Mouse (Mus musculus) retina, postnatal 1 day (tissue): ENCODE results near the gene Olfr65.

Experiments used
- DNase-seq: peaks from one replicate; pipeline ENCODE4 v3.0.0-alpha.2; 2012

Gene Olfr65

GRCm38 (mm10) chr7:103903187-103903586, at the start of gene Olfr65:
TSS of gene Olfr65 (plus strand) at chr7:103903487.
- no peak for DNase-seq

- DNase-seq = no peak
Measured at GRCm38 (mm10) chr7:103854669-103855068, 48.6 kb upstream of the Olfr65 start.

GRCm38 (mm10) chr7:103859076-103859475, 44.2 kb upstream of the Olfr65 start:
- DNase-seq = no peak

GRCm38 (mm10) chr7:103860855-103861254, 42.4 kb upstream of the Olfr65 start:
- no peak for DNase-seq

DNA sequence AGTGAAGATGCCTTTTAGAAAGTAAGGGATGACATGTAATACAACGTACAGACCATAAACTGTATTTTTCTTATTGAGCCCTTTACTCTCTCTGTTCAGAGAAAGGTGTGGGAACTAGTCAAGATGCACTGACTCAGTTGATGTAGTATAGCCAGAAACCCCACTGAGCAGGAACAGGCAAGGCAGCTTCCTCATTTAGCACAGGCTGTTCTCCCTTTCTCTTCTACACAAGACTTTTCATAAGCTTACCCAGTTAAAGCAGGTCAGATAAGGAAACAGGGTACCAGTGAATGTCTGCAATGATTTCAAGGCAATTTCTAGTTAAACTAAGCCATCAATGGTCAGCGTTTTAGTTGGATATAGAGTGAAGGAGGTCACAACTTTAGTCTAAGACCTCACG, 41.8 kb upstream of the Olfr65 start:
- no peak for DNase-seq

GRCm38 (mm10) chr7:103865716-103866115, 37.6 kb upstream of the Olfr65 start:
- DNase-seq = no peak

DNA sequence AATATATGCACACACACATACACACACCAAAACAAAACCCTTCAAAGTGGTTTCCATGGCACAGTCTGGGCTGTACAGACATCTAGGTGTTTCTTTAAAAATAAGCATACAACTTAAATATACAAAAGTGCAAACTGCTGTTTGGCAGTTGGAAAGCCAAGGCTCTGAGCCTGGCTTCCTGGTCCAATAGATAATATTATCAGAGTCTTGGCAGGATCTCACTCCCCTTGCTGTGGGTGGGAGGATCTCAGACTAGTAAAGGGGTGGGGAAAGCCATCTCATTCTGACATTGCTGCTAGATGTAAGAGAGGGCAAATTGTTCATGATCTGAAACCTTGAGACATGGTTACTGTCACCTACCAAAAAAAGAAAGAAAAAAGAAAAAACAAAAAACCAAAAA, 32.6 kb upstream of the Olfr65 start:
- DNase-seq = no peak

DNA sequence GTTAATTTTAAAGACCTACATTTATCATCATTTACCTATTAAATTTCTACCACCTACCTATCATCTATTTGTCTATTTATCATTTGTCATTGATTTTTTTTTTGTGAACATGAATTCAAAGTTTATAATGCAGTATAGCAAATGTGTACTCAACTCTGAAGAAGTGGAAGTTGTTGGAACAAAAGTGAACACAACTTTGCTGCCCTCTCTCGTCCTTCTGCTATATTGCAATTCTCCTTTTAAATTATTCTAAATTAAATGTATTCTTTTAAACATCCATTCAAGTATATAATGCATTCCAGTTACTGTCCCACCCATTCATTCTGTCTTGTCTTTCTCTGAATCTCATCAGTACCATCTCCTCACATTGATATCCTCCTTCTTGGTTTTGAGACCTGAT, 30.2 kb upstream of the Olfr65 start:
- no peak for DNase-seq

DNA sequence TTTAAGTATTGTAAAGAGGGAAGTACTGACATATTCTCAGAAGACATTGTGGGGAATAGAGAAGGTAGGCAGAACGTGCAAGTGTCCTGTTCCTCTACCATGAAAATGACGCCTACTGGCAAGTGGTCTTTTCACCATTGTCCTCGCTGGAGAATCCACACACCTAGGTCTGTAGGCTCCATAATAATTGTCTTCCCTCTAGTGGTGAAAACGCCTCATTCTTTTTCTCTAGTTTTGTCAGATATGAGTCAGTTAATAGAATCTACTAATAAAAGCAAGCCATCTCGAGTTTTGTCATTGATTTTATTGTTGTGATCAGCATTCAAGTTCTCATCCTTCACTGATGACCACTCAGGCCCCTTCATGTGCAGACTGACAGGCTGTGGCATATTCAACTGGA, 28.8 kb upstream of the Olfr65 start:
- DNase-seq = no peak

GRCm38 (mm10) chr7:103877093-103877492, 26.2 kb upstream of the Olfr65 start:
- DNase-seq = no peak

DNA sequence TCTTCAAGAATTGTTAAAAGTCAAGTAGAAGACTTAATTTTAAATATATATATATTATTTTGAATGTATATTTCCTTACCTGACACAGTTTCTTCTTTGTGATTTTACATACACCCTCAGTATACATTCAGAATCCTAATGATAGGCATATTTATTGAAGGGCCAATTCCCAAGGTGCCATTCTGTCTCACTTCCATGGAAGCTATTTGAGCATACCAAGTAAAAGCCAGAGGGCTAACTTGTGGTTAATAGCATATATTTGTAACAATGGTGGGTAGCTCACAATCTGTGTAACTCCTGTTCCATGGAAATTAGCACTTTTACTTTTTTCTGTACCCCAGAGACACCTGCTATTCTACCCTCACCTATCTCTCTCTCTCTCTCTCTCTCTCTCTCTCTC, 17.1 kb upstream of the Olfr65 start, which contains the start of gene Olfr66:
Gene Olfr66, minus strand, starts transcription at position 101 of the 400 bp plus-strand sequence.
- no peak for DNase-seq

- DNase-seq = no peak
Measured at GRCm38 (mm10) chr7:103894385-103894784, 8.9 kb upstream of the Olfr65 start, which contains the start of gene Olfr64. TSS of gene Olfr64 (minus strand) at chr7:103894485.

- no peak for DNase-seq
Measured at GRCm38 (mm10) chr7:103910047-103910446, 6.8 kb downstream of the Olfr65 start.

- DNase-seq = peak; percentile 3
Measured at GRCm38 (mm10) chr7:103912969-103913511, 9.8 kb downstream of the Olfr65 start.

DNA sequence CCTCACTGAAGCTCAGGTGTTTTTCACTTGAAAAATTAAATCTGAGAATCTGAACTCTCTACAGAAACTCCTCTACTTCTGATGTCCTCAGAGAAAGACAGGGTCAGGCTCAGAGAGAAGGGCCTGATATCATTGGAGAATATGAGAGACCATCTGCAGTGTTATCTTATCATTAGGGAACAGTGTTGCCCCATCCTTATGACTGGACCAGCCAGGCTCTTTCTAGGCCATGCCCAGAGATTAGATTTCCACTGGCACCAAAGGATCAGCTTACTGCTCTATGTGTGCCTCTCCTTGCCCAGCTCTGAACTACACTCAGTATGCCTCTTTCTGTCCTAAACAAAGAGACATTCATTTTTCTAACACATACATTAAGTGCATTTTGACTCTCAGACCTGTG, 12.1 kb downstream of the Olfr65 start:
- no peak for DNase-seq

DNA sequence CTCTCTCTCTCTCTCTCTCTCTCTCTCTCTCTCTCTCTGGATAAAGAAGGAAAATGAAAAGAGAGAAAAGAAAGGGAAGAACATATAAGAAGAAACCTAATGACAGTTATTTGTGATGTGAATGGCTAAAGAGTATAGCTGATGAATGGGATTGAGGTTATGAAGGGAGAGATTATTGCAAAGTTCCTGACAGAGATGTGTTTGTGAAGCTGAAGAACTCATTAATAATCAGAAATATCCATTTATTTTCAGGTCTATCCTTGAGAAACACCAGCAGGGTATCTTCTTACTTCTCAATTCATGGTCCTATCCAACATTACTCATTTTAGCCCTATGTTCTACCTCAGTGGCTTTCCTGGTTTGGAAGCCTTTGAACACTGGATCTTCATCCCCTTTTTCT, 25.2 kb downstream of the Olfr65 start, which contains the start of gene Olfr631:
Gene Olfr631, plus strand, starts transcription at position 301 of the 400 bp plus-strand sequence.
- no peak for DNase-seq

DNA sequence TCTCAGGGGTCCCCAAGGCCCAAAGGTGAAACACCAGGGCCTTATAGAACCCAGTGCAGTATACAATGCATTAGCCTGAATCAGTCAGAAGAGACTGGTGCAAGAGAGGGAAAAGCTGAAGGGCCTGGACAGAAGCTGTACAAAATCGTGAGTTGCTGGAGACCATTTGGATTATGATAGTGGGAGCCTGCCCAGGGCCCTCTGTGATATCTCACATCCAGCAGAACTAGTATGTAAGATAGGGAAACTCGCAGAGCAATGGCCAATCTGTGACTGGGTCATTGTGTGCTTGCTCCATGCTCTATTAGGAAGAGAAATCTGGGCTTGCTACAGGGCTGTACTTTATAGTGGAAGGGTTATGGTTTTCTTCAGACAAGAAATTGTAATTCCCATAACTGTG, 31.0 kb downstream of the Olfr65 start, which contains the start of gene Olfr632:
Gene Olfr632, plus strand, starts transcription at position 84 of the 400 bp plus-strand sequence.
- no peak for DNase-seq

GRCm38 (mm10) chr7:103942730-103943129, 39.4 kb downstream of the Olfr65 start:
- DNase-seq = peak; percentile 59

DNA sequence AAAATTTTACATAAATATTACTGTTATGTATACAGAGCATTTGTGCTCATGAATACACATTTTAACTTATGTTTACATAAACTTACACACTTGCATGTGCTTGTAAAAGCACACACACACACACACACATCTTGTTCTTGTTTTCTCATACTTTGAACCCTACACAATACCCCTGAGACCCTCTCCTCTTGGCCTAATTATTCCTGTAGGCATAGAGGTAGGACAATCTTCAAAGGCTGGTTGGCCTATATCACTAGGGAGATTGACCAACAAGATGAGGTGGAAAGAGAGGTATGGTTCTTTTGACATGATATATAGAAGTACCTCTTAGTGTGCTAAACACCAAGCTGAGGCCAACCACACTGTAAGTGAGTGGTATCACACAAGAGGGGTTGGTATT, 40.9 kb downstream of the Olfr65 start, which contains the start of gene Olfr633:
Gene Olfr633, plus strand, starts transcription at position 301 of the 400 bp plus-strand sequence.
- DNase-seq = no peak
